Mouse (Mus musculus) gastrocnemius, postnatal 4 days (tissue): ENCODE results near the gene Pknox2. TPM values are rescaled to one million over a fixed set of nuclear protein-coding genes. Genes with fewer than 3 reads are reported as not detected.
A peak's percentile ranks its signal among the peaks of the same experiment; 100 is the strongest.

ENCODE experiments used
- DNase-seq, 2 experiments: peaks; one replicate each; pipeline ENCODE4 v3.0.0; 2021 to 2022; ENCODE audit warnings: low spot score in 2 of 2, mixed read lengths in 2 of 2
- total RNA-seq, 2 experiments: library from RNA; stranded (reverse); gene quantifications; 2 replicates each; pipeline ENCODE4 v1.2.3; 2021

Gene Pknox2
- total RNA-seq, 2 experiments from 2014 or later, result 24.6 to 28.4 TPM

- DNase-seq, result no peak
Observed at GRCm38 (mm10) chr9:37004676-37005075, 142.5 kb downstream of the Pknox2 start.

DNA sequence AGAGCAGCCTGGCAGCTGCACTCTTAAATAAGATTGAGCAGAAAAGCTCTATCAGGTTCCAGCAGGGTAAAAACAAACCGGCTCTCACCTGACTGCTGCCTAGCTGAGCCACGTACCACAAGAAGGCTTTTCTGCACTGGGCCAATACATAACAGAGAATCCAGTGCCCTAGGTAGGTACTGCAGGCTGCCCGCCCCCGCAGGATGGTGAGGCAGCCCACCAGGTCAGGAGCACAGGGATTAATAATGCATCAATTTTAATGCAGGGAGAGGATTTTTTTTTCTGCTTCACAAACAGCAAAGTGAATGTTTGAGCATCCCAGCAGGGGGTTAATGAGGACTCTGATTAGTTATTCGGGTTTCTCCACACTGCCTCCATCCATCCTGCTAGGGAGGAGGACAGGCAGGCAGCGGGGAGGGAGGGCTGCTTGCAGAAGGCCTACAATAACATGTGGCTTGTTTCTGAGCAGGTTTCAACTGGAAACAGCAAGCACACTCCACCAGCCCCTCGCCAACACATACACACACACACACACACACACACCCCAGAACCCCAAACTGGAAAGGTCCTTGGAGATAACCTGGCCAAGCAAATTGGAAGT, 145.2 kb downstream of the Pknox2 start:
- no peak for DNase-seq

DNA sequence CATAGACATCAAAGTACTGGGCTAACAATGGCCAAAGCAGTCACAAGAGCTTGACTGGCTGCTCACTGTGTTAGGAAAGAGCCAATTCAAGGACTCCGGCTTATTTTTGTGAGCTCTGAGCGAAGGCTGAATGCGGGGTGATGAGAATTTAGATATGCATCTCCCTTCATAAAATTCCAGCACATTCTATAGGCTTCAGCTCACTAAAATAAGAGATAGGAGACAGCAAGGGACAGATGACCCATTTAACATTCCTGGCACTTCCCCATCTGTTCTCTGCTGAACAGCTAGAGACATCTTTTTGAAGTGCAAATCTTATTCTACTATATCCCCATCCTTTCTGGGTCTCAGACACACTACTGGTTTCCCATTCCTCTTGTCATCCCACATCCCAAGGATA, 147.8 kb downstream of the Pknox2 start:
- no peak for DNase-seq

- no peak for DNase-seq
Observed at GRCm38 (mm10) chr9:36990626-36991368, 156.4 kb downstream of the Pknox2 start.

GRCm38 (mm10) chr9:36989991-36990390, 157.2 kb downstream of the Pknox2 start:
- no peak for DNase-seq

DNA sequence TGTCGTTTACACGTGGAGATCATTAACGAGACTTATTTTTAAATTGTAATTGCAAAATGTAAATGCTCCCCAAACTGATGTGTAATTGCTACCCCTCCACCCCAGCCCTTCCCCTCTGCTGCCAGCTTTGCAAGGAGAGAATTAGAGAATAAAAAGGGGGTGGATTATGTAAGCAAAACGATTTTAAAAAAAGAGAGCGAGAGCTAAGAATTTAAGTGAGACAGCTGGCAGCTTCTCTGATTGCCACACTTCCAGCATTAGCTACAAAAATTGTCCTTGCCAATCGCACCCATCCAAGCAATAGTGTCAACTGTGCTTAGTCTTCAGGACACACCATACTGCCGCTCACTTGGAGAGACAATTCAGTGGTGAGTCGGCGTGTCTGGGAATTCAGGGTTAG, 162.0 kb downstream of the Pknox2 start:
- DNase-seq, result no peak

DNA sequence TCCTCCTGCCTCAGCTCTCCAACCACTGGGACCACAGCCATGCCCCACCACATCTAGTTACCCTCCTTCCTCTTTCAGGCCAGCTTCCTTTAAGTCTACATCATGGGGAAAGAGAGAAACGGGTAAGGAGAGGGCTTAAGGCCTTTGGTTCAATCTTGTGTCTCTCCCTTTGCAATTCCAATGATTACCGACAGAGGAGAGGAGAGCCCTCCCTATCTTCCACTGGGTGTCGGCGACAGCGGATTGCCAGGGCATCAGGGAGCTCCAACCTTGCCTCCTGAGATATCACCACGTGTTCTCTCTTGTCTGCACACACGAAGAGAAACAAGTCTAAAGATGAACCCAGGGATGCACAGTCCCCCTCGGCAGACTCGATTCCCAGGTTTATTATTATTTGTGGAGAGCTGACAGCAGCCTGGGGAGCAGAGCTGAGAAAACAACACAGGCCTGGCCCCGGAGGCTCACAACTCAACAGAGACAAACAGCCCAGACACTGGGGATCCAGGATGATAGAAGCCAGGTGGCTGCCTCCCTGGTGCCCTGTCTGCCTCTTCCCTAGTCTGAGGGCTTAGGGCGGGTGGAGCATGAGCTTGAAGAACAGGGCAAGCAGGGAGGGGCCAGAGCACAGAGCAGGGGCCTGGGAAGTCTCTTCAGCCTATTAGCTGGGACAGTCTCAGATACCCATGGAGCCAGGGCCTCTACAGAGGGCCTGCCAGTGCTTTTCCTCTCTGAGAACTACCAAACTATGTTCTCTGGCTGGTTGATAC, 170.4 kb downstream of the Pknox2 start:
- no peak for DNase-seq

DNA sequence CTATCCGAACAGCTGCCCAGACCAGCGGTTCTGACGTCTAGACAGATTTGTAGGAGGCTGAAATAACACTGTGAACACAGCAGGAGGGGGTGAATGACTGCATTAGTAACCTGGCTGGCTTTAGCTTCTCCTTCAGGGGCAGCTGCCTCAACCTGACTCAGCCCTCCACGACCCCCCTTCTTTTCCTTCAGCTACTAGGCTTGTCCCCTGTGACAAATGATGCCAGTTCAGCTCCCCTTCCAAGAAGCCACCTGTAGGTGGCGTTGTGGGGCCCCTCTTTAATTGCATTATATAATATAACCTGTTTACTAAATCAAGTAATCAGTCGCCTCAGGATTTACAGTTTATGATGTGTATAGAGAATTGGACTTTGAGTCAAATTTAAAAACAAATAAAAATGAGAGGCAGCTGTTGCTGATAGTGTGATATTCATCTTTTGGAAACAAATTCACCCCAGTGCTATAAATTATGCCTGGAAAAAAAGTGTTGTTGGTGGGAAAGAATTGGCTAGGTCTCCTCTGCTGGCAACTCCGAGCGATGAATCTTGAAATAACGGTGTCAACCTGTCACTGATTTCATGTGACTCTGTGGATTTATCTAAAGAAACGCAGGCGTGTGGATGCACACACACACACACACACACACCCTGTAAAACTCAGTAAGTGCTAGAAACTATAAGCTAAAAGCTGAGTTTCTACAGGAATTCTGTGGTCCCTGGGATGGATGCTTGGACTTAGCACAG, 173.6 kb downstream of the Pknox2 start:
- no peak for DNase-seq

GRCm38 (mm10) chr9:36972089-36972488, 175.1 kb downstream of the Pknox2 start:
- no peak for DNase-seq

DNA sequence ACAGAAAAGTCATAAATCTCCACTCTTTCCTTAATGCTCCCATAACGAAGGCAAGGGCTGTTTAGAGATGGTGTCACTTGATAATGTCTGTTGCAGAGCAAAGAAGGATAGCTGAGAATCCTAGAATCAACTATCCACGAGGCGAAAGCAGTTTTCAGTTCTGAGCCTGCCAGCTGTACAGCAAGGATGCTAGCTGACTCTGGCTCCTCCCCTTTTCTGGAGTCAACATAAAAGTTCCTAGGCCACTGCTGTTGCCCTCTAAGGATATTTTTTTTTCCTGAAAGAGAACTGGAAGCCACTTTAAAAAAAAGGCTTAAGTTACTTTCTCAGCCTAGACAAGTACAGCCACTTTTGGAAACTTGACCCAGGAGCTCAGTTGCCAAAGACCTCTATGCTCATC, 176.1 kb downstream of the Pknox2 start:
- no peak for DNase-seq

DNA sequence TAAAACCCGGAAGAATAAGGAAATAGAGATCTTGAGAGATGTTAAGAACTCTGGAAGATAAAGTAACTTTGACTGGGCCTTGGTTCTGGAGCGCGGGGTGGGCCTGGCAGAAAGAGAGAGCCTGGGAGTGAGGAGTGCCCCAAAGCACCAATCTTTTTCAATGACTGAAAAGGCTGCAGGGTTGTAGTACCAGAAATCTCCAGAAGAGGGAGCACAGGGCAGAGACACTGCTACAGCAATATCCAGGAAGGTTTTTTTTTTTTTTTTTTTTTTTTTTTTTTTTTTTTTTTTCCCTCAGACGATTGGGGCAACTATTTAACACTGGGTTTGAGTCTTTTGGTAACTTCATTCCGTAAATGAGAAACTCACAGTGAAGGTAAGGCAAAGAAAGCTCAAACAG, 176.6 kb downstream of the Pknox2 start:
- DNase-seq, result peak; percentile 72 to 86

- no peak for DNase-seq
Observed at GRCm38 (mm10) chr9:36969131-36969530, 178.1 kb downstream of the Pknox2 start.

- peak in 1 of 2 experiments; percentile 40 for DNase-seq
Observed at GRCm38 (mm10) chr9:36968713-36969112, 178.5 kb downstream of the Pknox2 start.

DNA sequence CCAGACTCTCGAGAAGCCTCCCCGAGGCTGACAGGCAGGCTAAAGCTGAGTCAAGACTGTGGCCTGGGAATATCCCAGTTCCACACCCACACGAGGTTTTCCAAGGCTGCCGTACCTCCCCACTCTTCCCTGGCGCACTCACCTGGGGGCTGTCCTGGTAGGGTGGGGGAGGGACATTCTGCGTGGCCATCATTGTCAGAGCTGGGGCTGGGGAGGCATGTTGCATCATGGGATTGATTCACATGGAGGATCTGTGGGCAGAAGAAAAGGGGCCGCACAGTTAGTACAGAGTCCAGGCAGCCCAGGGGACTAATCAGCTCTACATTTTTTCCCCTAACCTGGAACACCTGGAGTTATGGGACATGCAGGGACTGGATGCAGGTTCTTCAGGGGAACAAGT, 179.0 kb downstream of the Pknox2 start:
- no peak for DNase-seq

DNA sequence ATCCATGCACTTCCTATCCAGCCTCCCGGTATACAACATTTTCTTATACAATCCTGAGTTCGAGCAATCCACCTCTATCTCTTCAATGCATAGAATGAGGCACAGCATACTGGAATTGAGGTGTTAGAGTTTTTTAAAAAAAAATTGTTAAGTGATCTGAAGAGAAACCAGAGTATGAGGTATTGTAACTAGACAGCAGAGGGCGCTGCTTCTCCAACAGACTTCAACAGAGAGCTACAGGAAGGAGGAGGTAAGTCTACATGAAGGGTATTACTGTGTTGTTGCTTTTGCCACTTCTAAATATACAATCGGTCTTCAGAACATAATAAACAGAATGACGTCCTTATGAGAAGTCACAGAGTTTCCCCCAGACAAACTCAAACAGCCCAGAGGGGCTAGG, 181.5 kb downstream of the Pknox2 start:
- DNase-seq, result no peak

DNA sequence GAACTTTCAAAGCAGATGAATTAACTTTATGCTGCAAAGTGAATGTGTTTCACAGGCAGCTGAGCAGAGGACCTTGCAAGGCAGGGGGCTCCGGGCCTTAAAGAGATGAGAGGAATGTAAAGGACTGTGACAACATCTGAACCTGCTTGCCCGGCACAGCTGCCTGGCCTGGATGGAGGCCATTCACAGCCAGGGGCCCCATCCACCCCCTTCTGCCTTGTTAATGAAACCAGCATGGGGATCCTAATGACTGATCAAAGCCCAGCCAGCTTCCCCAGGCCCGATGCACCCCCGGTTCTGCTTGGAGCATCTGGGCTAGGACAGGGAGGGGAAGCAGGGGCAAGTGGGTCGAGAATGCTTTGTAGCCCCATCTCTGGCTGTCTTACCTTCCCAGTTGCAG, 183.0 kb downstream of the Pknox2 start:
- DNase-seq, result no peak

GRCm38 (mm10) chr9:36963512-36963911, 183.7 kb downstream of the Pknox2 start:
- DNase-seq, result no peak

GRCm38 (mm10) chr9:36961874-36962273, 185.3 kb downstream of the Pknox2 start:
- DNase-seq, result no peak

DNA sequence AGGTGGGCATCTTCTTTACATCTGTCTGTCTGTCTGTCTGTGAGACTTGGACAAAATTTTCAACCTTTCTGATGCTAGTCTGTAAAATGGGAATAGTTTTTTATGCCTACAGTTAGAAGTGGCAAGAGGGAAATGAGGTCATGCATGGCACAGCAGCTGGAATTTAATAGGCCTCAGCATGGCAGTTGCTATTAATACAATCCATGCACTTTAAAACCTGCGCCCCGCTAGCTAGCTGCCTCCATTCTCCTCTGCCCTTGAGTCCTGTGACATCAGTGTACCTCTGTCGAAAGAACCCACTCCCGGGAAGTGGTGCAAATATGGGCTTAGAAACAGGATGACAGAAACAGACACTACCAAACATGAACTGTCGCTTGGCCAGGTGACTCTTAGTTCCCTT, 186.1 kb downstream of the Pknox2 start:
- DNase-seq, result no peak

- no peak for DNase-seq
Observed at GRCm38 (mm10) chr9:36951133-36951484, 196.1 kb downstream of the Pknox2 start.

- no peak for DNase-seq
Observed at GRCm38 (mm10) chr9:36950271-36951132, 196.7 kb downstream of the Pknox2 start.
